Mouse (Mus musculus) activated CD4-positive, CD25-positive, alpha-beta regulatory T cell, adult 9 weeks (primary cell): ENCODE measurements around the gene Trim34a. TPM values are rescaled to one million over a fixed set of nuclear protein-coding genes. Genes with fewer than 3 reads are reported as not detected.

Experiments used
- polyA plus RNA-seq: library from polyadenylated mRNA; unstranded; fragments of 100-300 nt; shearing (Covaris generic); gene quantifications from one replicate; pipeline ENCODE4 v1.2.1, GENCODE M21; 2017

Gene Trim34a
- 64.7 TPM for polyA plus RNA-seq

DNA sequence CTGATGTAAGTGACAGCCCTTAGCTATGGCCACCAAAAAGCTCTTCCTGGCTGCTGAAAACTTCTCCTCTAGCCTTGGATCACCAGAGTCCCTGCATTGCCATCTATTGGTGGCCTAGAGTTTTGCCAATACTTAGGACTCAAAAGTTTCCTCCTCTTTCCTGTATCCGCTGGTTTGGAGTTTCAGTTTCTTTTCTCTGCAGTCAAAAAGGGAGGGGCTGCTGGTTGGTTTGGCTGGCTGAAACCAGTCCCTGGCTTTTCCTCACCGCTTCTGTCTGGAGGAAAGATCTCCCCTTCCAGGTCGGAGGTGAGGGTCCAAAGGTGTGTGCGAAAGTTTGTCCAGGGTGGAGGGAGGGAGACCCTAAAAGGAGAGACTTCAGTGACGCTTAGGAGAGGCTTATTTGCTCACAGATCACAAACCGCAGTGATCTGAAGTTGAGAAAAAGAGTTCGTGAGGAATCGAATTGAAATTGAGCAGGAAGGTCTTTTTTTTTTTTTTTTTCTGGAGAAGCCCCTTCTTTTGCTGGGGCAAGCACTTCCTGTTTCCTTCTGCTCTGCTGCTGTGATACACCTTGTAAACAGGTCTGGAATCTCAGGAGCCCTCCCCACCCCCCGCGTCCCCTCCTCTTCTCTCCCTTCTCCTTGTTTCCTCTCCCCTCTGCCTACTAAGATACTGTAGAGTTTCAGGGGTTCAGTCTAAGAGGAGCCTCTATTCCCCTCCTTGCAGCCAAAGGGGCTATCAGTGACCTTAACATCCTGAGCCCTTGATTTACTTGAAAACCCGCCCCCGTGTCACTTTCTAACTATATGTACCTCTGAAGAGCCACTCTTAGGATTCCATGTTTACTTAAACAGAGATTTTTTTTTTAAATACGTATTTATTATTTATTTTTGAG lies at the start of gene Trim34a:
Trim34a (plus strand) TSS at position 171 of the 895 bp plus-strand sequence.

DNA sequence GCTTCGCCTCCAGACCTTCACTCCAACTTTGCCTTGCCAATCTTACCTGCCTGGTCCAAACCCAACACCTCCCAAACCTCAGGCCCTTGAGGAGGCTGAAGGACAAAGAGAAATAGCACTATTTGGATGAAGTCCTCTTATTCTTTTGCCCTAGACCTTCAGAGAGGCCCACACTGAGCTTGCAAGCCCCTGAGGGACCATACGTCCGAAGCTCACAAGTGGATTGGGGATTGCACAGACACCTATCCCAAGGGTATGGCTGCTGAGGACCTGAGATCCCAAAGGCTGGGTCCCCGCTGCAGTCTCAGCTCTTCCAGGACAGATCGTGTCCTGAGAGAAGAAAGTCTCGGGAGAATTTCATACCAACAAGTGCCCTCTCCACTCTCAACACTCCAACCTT lies 48.4 kb upstream of the Trim34a start, which contains the start of gene Olfr649:
Olfr649 (minus strand) TSS at position 101 of the 400 bp plus-strand sequence.

DNA sequence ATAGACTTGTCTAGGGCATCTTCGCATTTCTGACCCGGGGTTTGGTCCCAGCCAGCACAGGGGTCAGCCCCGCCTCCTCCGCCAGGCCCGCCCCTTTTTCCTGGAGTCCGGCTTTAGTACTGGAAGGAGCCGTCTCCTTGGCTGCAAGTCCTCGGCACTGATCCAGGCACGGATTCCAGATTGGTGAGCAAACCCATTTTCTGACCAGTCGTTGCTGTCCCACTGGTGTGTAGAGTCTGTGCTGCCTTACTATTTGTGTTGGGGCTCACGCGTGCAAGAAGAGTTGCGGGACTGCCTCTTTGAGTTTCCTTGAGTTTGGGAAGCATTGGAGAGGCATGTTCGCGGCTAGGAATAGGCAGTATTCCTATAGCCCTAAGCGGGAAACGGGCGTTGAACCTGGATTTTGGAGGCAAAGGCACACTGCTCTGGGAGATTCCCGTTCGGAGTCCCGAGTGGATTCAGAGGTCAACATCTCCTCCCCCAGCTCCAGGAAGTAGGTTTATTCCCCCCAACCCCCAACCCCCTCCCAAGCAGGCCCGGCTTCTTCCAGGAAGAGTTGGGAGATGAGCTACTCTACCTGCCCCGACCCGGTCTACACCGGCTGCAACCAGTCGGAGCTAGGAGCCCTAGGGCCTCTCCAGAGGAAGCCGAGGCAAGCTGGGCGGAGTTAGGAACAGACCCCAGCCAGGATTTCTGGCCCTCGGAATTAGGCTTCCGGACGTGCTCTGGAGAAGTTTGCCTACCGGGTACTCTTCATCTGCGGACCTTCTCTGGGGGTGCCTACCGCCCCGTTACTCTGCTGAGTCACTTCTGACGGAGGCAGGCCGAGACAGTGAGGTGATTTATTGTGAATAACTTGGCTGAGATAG lies 25.3 kb upstream of the Trim34a start, which contains the start of gene Trim6:
Trim6 (plus strand) TSS at position 93 of the 869 bp plus-strand sequence.

DNA sequence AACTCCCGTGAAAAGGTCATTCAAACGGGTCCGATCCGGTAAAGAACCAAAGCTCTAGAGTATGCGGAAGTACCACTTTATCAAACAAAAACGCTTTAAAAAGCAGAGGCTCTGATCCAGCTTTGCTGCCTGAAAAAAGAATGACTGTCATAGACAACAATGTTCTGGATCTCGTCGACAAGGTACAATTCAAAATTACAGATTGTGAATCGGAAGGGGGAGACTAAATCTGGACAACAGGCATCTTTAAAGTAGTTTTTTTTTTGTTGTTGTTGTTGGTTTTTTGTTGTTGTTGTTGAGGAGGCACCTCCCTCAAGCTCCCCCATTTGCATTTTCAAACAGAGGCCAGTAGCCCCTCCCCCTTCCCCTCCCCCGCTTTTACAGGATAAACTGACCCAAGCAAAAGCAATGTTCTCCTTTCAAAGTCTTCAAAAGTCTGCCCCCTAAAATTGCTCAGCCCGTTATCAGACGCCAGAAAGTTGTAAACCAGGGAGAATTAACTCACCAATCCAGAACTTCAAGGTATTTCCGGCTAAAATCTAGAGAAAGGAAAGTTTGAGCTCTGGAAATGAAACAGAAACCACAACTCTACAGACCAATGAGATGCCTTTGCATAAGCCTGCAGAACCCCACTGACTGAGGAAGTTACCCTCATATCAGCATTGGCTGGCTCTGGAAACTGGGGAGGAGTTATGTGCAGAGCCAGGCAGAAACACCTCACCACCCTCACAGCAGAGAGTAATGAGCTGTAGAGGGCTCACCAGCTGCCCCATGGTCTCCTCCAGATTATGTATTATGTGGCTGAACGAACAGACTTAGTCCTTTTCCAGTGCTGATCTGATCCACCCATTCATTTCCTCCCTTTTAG lies 43.6 kb downstream of the Trim34a start, which contains the start of gene Trim5:
Trim5 (minus strand) TSS at position 519 of the 868 bp plus-strand sequence.

Other genes with a start within 250 kb of the Trim34a start
- gene Olfr638, start 245.7 kb upstream of the Trim34a start, polyA plus RNA-seq, result not detected
- gene Olfr639, start 227.2 kb upstream of the Trim34a start, polyA plus RNA-seq, result not detected
- gene Olfr640, start 218.9 kb upstream of the Trim34a start, polyA plus RNA-seq, result not detected
- not detected for gene Olfr641, start 209.0 kb upstream of the Trim34a start, polyA plus RNA-seq
- not detected for gene Olfr642, start 191.8 kb upstream of the Trim34a start, polyA plus RNA-seq
- gene 4930516K23Rik, start 183.0 kb upstream of the Trim34a start, polyA plus RNA-seq, result not detected
- gene Olfr644, start 172.6 kb upstream of the Trim34a start, polyA plus RNA-seq, result not detected
- not detected for gene Olfr645, start 159.0 kb upstream of the Trim34a start, polyA plus RNA-seq
- not detected for gene Olfr646, start 139.6 kb upstream of the Trim34a start, polyA plus RNA-seq
- gene Ubqln5, start 114.6 kb upstream of the Trim34a start, polyA plus RNA-seq, result not detected
- gene Olfr643, start 107.1 kb upstream of the Trim34a start, polyA plus RNA-seq, result not detected
- gene Ubqln3, start 101.2 kb upstream of the Trim34a start, polyA plus RNA-seq, result not detected
- not detected for gene Ubqlnl, start 93.9 kb upstream of the Trim34a start, polyA plus RNA-seq
- not detected for gene Olfm5, start 79.6 kb upstream of the Trim34a start, polyA plus RNA-seq
- gene Olfr648, start 61.1 kb upstream of the Trim34a start, polyA plus RNA-seq, result not detected
- not detected for gene Olfr649, start 48.5 kb upstream of the Trim34a start, polyA plus RNA-seq
- gene Trim6, start 25.7 kb upstream of the Trim34a start, polyA plus RNA-seq, result 2.1 TPM
- gene Trim5, start 43.6 kb downstream of the Trim34a start, polyA plus RNA-seq, result 34.7 TPM
- 143 TPM for gene Trim12a, start 71.0 kb downstream of the Trim34a start, polyA plus RNA-seq
- 1.1 TPM for gene Trim34b, start 85.0 kb downstream of the Trim34a start, polyA plus RNA-seq
- 27.4 TPM for gene Trim12c, start 108.9 kb downstream of the Trim34a start, polyA plus RNA-seq
- gene Trim30b, start 125.4 kb downstream of the Trim34a start, polyA plus RNA-seq, result 1.3 TPM
- 2.7 TPM for gene Trim30c, start 156.4 kb downstream of the Trim34a start, polyA plus RNA-seq
- 76.5 TPM for gene Trim30a, start 220.7 kb downstream of the Trim34a start, polyA plus RNA-seq